Mouse (Mus musculus): ENCODE data around the gene Birc6.
"Not testable (repeated sequence)": the region's sequence is repeated elsewhere in the genome, so short reads cannot be mapped to it uniquely, and the experiment has no call there.

The Birc6 gene

DNA sequence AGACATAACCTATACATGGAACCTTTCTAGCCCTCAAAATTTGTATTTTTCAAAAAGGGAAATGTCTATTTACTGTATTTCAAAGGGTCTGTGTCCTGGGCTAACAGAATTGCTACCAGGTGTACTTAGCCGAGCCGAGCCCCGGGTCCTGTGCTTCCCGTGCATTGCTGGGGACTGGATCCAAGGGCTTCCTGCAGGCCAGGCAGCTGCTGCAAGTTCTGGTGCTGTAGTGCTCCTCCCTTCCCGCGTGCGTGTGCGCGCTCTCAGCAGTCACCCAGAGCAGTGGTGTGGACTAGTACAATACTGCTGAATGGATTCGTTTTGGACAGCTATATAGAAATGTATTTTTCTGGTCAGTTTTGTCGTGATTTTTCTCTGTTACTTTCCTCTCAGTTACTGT, 31.8 kb downstream of the Birc6 start:
- DNase-seq (ENCODE audit: low read depth in 2 of 2, low spot score in 2 of 2) = no peak

DNA sequence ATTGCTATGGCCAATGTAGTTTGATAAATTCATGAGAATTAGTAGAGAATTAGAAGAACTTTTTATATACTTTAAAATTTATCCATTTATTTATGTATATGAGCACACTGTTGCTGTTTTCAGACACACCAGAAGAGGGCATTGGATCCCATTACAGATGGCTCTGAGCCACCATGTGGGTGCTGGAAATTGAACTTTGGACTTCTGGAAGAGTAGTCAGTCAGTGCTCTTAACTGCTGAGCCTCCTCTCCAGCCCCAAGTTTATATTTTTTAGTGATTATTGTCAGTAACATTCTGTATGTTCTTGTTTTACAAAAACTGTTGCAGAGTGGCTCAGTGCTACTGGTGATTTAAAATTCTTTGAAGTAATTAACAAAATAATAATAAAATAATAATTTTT, 36.1 kb downstream of the Birc6 start:
- no peak for DNase-seq (ENCODE audit: low read depth in 2 of 2, low spot score in 2 of 2)

DNA sequence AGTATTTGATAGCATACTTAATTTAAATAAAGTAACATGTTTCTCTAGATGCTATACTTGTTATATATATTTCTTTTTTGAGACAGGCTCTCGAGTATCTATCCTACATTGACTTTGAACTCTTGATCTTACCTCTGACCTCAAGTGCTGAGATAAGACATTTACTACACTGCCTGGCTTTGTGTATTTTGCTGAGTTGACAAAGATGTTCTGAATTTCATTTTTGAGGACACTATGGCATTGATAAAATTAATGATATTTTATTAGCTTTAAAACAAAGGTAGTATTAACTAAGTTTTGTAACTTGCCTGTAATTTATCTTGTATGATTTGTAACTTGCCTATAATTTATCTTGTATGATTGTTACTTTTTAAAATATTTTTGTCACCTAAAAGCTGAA, 41.1 kb downstream of the Birc6 start:
- no peak for DNase-seq (ENCODE audit: low read depth in 2 of 2, low spot score in 2 of 2)

DNA sequence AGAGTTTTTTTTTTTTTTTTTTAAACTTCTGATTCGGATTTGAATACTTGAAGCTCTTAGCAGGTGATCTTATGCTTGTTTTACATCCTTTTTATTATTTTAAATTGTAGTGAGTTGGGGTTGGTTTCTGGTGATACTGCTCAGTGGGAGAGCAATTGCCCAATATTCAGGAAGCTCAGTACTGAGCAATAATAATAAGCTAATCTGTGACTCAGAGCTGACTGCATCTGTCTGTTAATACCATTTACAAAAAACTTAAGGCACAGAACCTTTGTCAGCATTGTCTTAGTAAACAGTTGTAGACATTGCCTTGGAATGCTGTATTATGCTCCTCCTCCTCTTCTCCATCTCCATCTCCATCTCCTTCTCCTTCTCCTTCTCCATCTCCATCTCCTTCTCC, 42.5 kb downstream of the Birc6 start:
- DNase-seq (ENCODE audit: low read depth in 2 of 2, low spot score in 2 of 2) = no peak

- no peak for DNase-seq (ENCODE audit: low read depth in 2 of 2, low spot score in 2 of 2)
These were observed 49.1 kb downstream of the Birc6 start for GRCm38 (mm10) chr17:74577173-74577572.

DNA sequence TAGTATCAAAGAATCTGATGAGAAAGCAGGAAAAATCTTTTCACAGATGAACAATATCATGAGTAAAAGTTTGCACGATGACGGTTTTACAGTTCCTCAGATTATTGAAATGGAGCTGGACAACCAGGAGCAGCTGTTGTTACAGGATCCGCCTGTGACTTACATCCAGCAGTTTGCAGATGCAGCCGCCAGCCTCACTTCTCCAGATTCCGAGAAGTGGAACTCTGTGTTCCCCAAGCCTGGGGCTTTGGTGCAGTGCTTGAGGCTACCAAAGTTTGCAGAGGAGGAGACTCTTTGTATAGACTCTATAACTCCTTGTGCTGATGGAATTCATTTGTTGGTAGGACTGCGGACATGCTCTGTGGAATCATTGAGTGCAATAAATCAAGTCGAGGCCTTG, 51.5 kb downstream of the Birc6 start:
- no peak for DNase-seq (ENCODE audit: low read depth in 2 of 2, low spot score in 2 of 2)

- DNase-seq (ENCODE audit: low read depth in 2 of 2, low spot score in 2 of 2) = no peak
These were observed 52.6 kb downstream of the Birc6 start for GRCm38 (mm10) chr17:74580738-74581137.

GRCm38 (mm10) chr17:74586768-74587167, 58.7 kb downstream of the Birc6 start:
- no peak for DNase-seq (ENCODE audit: low read depth in 2 of 2, low spot score in 2 of 2)

- DNase-seq (ENCODE audit: low read depth in 2 of 2, low spot score in 2 of 2) = no peak
These were observed 70.8 kb downstream of the Birc6 start for GRCm38 (mm10) chr17:74598908-74599307.

- no peak for DNase-seq (ENCODE audit: low read depth in 2 of 2, low spot score in 2 of 2)
These were observed 71.3 kb downstream of the Birc6 start for GRCm38 (mm10) chr17:74599396-74599795.

- DNase-seq (ENCODE audit: low read depth in 2 of 2, low spot score in 2 of 2) = no peak
These were observed 73.1 kb downstream of the Birc6 start for GRCm38 (mm10) chr17:74601201-74601600.

DNA sequence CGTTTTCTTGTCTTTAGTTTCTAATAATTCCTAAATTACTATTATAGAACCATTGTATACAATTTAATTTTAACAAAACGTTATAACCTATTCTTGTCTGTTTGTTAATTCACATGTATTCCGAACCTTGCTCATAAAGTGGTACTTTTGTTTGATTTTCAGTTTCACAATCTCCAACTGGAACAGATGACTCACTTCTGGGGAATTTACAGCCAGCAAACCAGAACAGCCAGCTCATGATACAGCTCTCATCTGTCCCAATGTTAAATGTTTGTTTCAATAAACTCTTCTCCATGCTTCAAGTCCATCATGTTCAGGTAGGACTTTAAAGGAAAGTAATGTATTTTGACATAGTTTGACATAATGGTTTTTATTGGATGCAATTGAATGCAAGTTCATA, 102.7 kb downstream of the Birc6 start:
- no peak for DNase-seq (ENCODE audit: low read depth in 2 of 2, low spot score in 2 of 2)

DNA sequence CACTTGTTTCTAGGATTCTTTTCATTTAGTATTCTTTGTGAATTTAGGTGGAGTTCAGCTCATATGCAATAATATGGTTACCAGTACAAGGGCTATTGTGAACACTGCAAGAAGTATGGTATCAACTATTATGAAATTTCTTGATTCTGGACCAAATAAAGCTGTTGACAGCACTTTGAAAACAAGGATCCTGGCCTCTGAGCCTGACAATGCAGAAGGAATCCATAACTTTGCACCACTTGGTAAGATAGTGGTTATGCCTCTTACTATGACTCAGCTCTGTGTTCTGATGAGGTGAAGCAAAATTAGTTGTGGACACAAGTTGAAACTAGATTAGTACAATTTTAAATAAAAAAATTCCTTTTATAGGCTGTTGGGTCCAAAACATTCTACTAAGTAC, 114.3 kb downstream of the Birc6 start:
- DNase-seq (ENCODE audit: low read depth in 2 of 2, low spot score in 2 of 2) = no peak

GRCm38 (mm10) chr17:74658362-74658761, 130.3 kb downstream of the Birc6 start:
- DNase-seq (ENCODE audit: low read depth in 2 of 2, low spot score in 2 of 2) = no peak

- DNase-seq (ENCODE audit: low read depth in 2 of 2, low spot score in 2 of 2) = no peak
These were observed 139.9 kb downstream of the Birc6 start for GRCm38 (mm10) chr17:74668010-74668409.

DNA sequence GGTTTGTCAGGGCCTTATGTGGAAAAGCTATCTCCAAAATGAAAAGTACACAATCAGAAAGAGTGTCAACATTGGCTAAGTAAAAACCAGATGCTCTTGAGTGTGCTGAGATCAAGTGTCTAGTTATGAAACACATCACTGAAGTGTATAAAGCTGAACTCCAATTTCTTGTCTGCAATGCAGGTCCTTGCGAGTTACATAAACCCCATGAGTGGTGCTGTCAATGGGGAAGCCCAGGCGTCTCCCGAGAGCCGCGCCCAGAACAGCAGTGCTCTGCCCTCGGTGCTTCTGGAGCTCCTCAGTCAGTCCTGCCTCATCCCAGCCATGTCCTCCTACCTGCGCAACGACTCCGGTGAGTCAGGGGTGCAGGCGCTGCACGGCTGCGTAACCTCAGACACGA, 141.9 kb downstream of the Birc6 start:
- no peak for DNase-seq (ENCODE audit: low read depth in 2 of 2, low spot score in 2 of 2)

DNA sequence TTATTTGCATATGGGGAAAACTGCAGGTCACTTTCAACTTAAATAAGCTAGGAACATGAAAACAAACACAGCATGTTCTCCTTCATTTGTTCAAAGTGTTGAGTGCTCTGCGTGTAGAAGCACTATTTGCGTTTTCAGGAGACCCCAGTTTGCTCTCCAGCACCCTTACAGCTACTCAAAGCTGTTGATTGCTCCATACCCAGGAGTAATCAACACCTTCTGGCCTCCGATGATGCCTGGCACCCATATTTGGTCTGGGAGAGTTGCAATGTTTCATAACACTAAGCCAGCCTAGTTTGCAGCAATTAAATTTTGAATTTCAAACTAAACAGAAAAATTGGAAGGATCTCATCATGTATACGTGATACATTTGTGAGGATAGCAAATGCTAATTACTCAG, 144.4 kb downstream of the Birc6 start:
- no peak for DNase-seq (ENCODE audit: low read depth in 2 of 2, low spot score in 2 of 2)

DNA sequence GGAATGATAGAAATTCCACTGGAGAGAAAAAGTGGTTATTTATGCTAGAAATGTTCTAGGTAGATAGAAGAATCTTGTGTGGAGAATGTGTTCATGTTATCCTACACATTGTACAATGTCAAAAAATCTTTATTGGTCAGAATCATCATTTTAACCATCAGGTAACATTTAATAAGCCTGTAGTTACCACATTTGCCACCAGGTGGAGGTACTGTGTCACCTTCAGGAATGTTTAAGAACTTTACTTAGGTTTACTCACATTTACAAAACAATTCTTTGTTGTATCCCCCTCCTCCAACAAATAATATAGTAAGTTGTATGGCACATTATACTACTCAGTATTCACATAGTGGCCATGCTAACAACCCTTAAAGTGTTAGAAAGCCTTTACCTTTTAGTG, 145.2 kb downstream of the Birc6 start:
- peak in 1 of 2 experiments; percentile 31 for DNase-seq (ENCODE audit: low read depth in 2 of 2, low spot score in 2 of 2)

GRCm38 (mm10) chr17:74678061-74678460, 150.0 kb downstream of the Birc6 start:
- DNase-seq (ENCODE audit: low read depth in 2 of 2, low spot score in 2 of 2) = no peak

DNA sequence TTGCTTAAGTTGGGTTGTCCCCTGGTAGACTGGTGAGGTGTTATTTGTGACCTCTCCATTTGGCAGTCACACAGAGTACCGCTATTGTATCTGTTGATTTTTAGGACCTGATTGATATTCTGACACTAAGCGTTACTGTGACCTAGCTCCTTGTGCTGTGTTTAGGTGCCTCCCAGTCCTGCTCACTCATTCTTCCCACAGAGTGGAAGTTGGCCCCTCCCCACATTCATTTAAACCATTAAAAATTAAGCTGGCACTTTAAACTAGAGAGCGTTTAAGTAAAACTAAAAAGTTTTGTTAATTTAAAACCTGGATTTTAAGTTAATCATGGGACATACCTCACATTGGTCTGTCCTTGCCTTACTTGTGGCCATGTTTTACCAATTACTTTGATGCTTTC, 156.8 kb downstream of the Birc6 start:
- DNase-seq (ENCODE audit: low read depth in 2 of 2, low spot score in 2 of 2) = no peak

DNA sequence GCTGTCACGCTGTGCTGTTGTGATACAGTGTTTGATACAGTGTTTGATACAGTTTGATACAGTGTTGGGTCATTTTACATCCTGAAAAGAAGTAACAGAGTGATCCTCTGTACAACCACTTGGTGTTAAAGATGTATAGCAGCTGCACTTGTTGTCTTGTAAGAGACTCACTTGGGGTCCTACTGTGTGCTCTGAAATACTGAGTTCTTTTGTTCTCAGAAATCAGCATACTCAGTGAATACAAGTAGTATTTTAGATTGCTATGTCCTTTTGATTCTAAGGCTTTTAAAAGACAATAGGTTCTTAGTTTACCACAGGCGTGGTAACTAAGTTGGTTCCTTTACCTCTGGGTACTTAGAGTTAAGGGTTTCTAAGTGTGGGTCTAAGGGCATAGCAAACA, 160.5 kb downstream of the Birc6 start:
- DNase-seq (ENCODE audit: low read depth in 2 of 2, low spot score in 2 of 2) = no peak

DNA sequence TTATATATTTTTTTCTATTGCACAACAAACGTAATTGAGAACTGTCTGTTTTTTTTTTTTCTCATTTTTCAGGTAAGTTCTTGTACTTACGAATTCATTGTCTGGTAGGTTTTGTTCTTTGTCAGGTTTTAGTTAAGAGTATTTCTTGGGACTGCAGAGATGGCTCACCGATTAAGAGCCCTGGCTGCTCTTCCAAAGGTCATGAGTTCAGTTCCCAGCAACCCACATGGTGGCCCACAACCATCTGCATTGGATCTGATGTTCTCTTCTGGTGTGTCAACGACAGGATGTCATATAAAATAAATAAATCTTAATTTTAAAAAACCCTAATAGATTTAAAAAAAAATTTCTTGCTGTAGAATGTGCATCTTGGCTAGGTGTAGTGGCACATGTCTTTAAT, 161.3 kb downstream of the Birc6 start:
- no peak for DNase-seq (ENCODE audit: low read depth in 2 of 2, low spot score in 2 of 2)

- not testable (repeated sequence) for DNase-seq (ENCODE audit: low read depth in 2 of 2, low spot score in 2 of 2)
These were observed 173.6 kb downstream of the Birc6 start for GRCm38 (mm10) chr17:74701661-74702060.

- DNase-seq (ENCODE audit: low read depth in 2 of 2, low spot score in 2 of 2) = no peak
These were observed 177.4 kb downstream of the Birc6 start for GRCm38 (mm10) chr17:74705480-74705879.
